Mouse (Mus musculus): ENCODE measurements around the gene Myo16.

Myo16 gene

GRCm38 (mm10) chr8:10619689-10620088, 466.0 kb downstream of the Myo16 start:
- no peak for DNase-seq (ENCODE audit: low spot score in 2 of 2)

GRCm38 (mm10) chr8:10625262-10625661, 471.6 kb downstream of the Myo16 start:
- DNase-seq (ENCODE audit: low spot score in 2 of 2) = no peak

GRCm38 (mm10) chr8:10628725-10629124, 475.0 kb downstream of the Myo16 start:
- DNase-seq (ENCODE audit: low spot score in 2 of 2) = no peak

- DNase-seq (ENCODE audit: low spot score in 2 of 2) = no peak
Measured at GRCm38 (mm10) chr8:10629862-10630261, 476.2 kb downstream of the Myo16 start.

GRCm38 (mm10) chr8:10631006-10631405, 477.3 kb downstream of the Myo16 start:
- no peak for DNase-seq (ENCODE audit: low spot score in 2 of 2)

- no peak for DNase-seq (ENCODE audit: low spot score in 2 of 2)
Measured at GRCm38 (mm10) chr8:10632603-10633002, 478.9 kb downstream of the Myo16 start.

GRCm38 (mm10) chr8:10633360-10634140, 479.8 kb downstream of the Myo16 start:
- no peak for DNase-seq (ENCODE audit: low spot score in 2 of 2)

- DNase-seq (ENCODE audit: low spot score in 2 of 2) = no peak
Measured at GRCm38 (mm10) chr8:10634421-10634820, 480.7 kb downstream of the Myo16 start.

- DNase-seq (ENCODE audit: low spot score in 2 of 2) = no peak
Measured at GRCm38 (mm10) chr8:10638871-10639270, 485.2 kb downstream of the Myo16 start.

- no peak for DNase-seq (ENCODE audit: low spot score in 2 of 2)
Measured at GRCm38 (mm10) chr8:10640176-10640810, 486.6 kb downstream of the Myo16 start.

- DNase-seq (ENCODE audit: low spot score in 2 of 2) = no peak
Measured at GRCm38 (mm10) chr8:10640859-10641258, 487.1 kb downstream of the Myo16 start.

- DNase-seq (ENCODE audit: low spot score in 2 of 2) = no peak
Measured at GRCm38 (mm10) chr8:10641343-10641742, 487.6 kb downstream of the Myo16 start.

GRCm38 (mm10) chr8:10643244-10643643, 489.5 kb downstream of the Myo16 start:
- DNase-seq (ENCODE audit: low spot score in 2 of 2) = no peak

GRCm38 (mm10) chr8:10644481-10644880, 490.8 kb downstream of the Myo16 start:
- no peak for DNase-seq (ENCODE audit: low spot score in 2 of 2)

GRCm38 (mm10) chr8:10645740-10646139, 492.0 kb downstream of the Myo16 start:
- DNase-seq (ENCODE audit: low spot score in 2 of 2) = no peak

- no peak for DNase-seq (ENCODE audit: low spot score in 2 of 2)
Measured at GRCm38 (mm10) chr8:10646485-10646884, 492.8 kb downstream of the Myo16 start.

GRCm38 (mm10) chr8:10651546-10652315, 498.0 kb downstream of the Myo16 start:
- no peak for DNase-seq (ENCODE audit: low spot score in 2 of 2)

GRCm38 (mm10) chr8:10653282-10653681, 499.6 kb downstream of the Myo16 start:
- no peak for DNase-seq (ENCODE audit: low spot score in 2 of 2)

- DNase-seq (ENCODE audit: low spot score in 2 of 2) = no peak
Measured at GRCm38 (mm10) chr8:10654922-10655518, 501.3 kb downstream of the Myo16 start.

- no peak for DNase-seq (ENCODE audit: low spot score in 2 of 2)
Measured at GRCm38 (mm10) chr8:10663770-10664470, 510.2 kb downstream of the Myo16 start.

GRCm38 (mm10) chr8:10664861-10665543, 511.3 kb downstream of the Myo16 start:
- DNase-seq (ENCODE audit: low spot score in 2 of 2) = no peak
